Mouse (Mus musculus): ENCODE results near the gene Dnajc25. TPM values are rescaled to one million over a fixed set of nuclear protein-coding genes. Genes with fewer than 3 reads are reported as not detected.

The Dnajc25 gene
- 7.5 and 14.4 TPM in 2 replicates for polyA plus RNA-seq (2015; fragmentation: Nextera tagmentation; extraction: Ambion mirVana)

GRCm38 (mm10) chr4:58994762-58995161 lies at the start of gene Dnajc25:
Dnajc25 (plus strand) TSS chr4:58995062.
- ATAC-seq (ENCODE audit: low read depth), result no peak
- 61% methylated on average over 4 of the region's 4 CpGs for WGBS
- no peaks in the 10 kb centered on the region for H3K27me3 ChIP-seq (ENCODE audit: control insufficient read depth, insufficient read depth, low read depth, low read length)
- H3K27ac ChIP-seq (ENCODE audit: low read length), result no peak within 1 kb of the TSS
- no peaks in the 10 kb centered on the region for H3K9me3 ChIP-seq (ENCODE audit: control insufficient read depth, low read length)
- no peak within 1 kb of the TSS for H3K9ac ChIP-seq (ENCODE audit: low read length)
- no peak within 1 kb of the TSS for H3K4me2 ChIP-seq (ENCODE audit: low read depth, low read length)
- H3K4me3 ChIP-seq (ENCODE audit: low read length), result no peak within 1 kb of the TSS
- no peaks in the 10 kb centered on the region; the same call in 1 of the 2 replicates for H3K4me1 ChIP-seq (replicated peaks; ENCODE audit: control insufficient read depth, insufficient read depth, low read length)
- H3K36me3 ChIP-seq (ENCODE audit: control insufficient read depth, insufficient read depth, low read length), result no peaks in the 10 kb centered on the region

DNA sequence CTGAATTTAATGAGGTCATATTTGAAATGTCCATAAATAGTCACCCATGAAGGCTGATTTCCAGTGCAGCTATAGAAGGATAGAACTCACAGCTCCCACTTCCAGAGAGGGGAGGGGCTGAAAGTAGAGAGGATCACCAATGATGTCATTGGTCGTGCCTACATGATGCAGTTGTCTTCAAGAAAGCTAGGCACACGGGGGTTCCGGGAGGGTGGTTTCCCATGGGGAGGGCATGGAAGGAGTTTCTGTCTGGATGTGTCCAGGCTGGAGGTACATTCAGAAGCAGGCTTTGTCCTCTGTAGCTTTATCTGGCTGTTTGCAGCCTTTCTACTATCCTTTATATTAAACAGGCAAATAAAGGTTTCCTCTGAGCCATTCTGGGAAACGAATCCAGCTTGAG lies 46.5 kb upstream of the Dnajc25 start:
- no peak overlapping the region for H3K27ac ChIP-seq (ENCODE audit: low read length)
- 78% methylated on average over 4 of the region's 4 CpGs for WGBS
- H3K4me2 ChIP-seq (ENCODE audit: low read depth, low read length), result no peak overlapping the region
- no peak overlapping the region for H3K9ac ChIP-seq (ENCODE audit: low read length)
- H3K4me1 ChIP-seq (replicated peaks; ENCODE audit: control insufficient read depth, insufficient read depth, low read length), result no peaks in the 10 kb centered on the region
- no peaks in the 10 kb centered on the region for H3K9me3 ChIP-seq (ENCODE audit: control insufficient read depth, low read length)
- no peaks in the 10 kb centered on the region for H3K27me3 ChIP-seq (ENCODE audit: control insufficient read depth, insufficient read depth, low read depth, low read length)
- ATAC-seq (ENCODE audit: low read depth), result no peak
- no peak overlapping the region for H3K4me3 ChIP-seq (ENCODE audit: low read length)
- no peaks in the 10 kb centered on the region for H3K36me3 ChIP-seq (ENCODE audit: control insufficient read depth, insufficient read depth, low read length)

DNA sequence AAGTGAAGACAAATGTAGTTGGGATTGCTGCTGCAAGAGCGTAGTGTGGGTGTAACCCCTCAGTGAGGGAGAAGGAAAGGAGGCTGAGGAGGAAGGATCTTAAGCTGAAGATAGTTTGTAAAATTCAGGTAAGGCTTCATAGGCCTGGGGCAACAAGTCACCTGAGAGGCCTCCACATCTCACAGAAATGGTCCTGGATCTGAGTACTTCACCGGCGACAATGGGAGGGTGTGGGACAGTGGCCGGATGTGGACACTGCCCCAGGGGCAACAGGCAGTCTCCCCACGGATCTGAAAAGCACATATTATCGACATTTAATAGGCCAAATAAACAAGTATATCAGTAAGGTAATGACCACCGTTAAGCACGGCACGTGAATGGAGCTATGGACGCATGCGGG lies 42.2 kb upstream of the Dnajc25 start:
- 86% methylated on average over 11 of the region's 11 CpGs for WGBS
- H3K4me2 ChIP-seq (ENCODE audit: low read depth, low read length), result no peak overlapping the region
- H3K4me1 ChIP-seq (replicated peaks; ENCODE audit: control insufficient read depth, insufficient read depth, low read length), result no peaks in the 10 kb centered on the region
- H3K9me3 ChIP-seq (ENCODE audit: control insufficient read depth, low read length), result no peaks in the 10 kb centered on the region
- no peak for ATAC-seq (ENCODE audit: low read depth)
- no peak overlapping the region for H3K4me3 ChIP-seq (ENCODE audit: low read length)
- no peak overlapping the region for H3K27ac ChIP-seq (ENCODE audit: low read length)
- no peaks in the 10 kb centered on the region for H3K36me3 ChIP-seq (ENCODE audit: control insufficient read depth, insufficient read depth, low read length)
- no peaks in the 10 kb centered on the region for H3K27me3 ChIP-seq (ENCODE audit: control insufficient read depth, insufficient read depth, low read depth, low read length)
- H3K9ac ChIP-seq (ENCODE audit: low read length), result no peak overlapping the region

GRCm38 (mm10) chr4:58961719-58962118 lies 33.1 kb upstream of the Dnajc25 start:
- WGBS, result 87% methylated on average over 15 of the region's 15 CpGs
- H3K27me3 ChIP-seq (ENCODE audit: control insufficient read depth, insufficient read depth, low read depth, low read length), result no peaks in the 10 kb centered on the region
- H3K4me2 ChIP-seq (ENCODE audit: low read depth, low read length), result no peak overlapping the region

DNA sequence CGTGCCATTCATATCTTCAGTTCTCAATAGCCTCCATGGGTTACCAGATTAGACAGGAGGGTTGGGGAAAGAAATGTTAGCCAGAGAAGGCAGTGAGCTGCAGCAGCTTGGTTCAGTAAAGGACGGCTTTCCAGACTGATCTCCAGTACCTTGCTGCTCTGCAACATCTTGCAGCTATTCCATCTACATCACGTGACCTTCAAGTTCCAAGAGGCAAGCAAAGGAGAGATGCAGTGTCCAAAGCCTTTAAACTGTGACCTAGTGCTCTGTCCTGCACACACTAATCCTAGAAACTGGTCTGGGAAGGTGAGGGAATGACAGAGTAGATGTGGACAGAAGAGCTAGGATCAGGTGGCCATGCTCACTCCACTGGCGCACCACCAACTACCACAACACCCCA lies 31.6 kb upstream of the Dnajc25 start:
- no peak overlapping the region for H3K4me2 ChIP-seq (ENCODE audit: low read depth, low read length)
- H3K27ac ChIP-seq (ENCODE audit: low read length), result no peak overlapping the region
- ATAC-seq (ENCODE audit: low read depth), result no peak
- no peaks in the 10 kb centered on the region for H3K27me3 ChIP-seq (ENCODE audit: control insufficient read depth, insufficient read depth, low read depth, low read length)
- no peaks in the 10 kb centered on the region for H3K9me3 ChIP-seq (ENCODE audit: control insufficient read depth, low read length)
- no peak overlapping the region for H3K4me3 ChIP-seq (ENCODE audit: low read length)
- H3K36me3 ChIP-seq (ENCODE audit: control insufficient read depth, insufficient read depth, low read length), result no peaks in the 10 kb centered on the region
- WGBS, result 94% methylated on average over 4 of the region's 4 CpGs
- no peak overlapping the region for H3K9ac ChIP-seq (ENCODE audit: low read length)
- H3K4me1 ChIP-seq (replicated peaks; ENCODE audit: control insufficient read depth, insufficient read depth, low read length), result no peaks in the 10 kb centered on the region

More at GRCm38 (mm10) chr4:58961719-58962118, 33.1 kb upstream of the Dnajc25 start:
- H3K36me3 ChIP-seq (ENCODE audit: control insufficient read depth, insufficient read depth, low read length), result no peaks in the 10 kb centered on the region
- no peaks in the 10 kb centered on the region for H3K4me1 ChIP-seq (replicated peaks; ENCODE audit: control insufficient read depth, insufficient read depth, low read length)
- no peak overlapping the region for H3K4me3 ChIP-seq (ENCODE audit: low read length)
- no peak overlapping the region for H3K9ac ChIP-seq (ENCODE audit: low read length)
- no peaks in the 10 kb centered on the region for H3K9me3 ChIP-seq (ENCODE audit: control insufficient read depth, low read length)
- no peak overlapping the region for H3K27ac ChIP-seq (ENCODE audit: low read length)
- no peak for ATAC-seq (ENCODE audit: low read depth)

DNA sequence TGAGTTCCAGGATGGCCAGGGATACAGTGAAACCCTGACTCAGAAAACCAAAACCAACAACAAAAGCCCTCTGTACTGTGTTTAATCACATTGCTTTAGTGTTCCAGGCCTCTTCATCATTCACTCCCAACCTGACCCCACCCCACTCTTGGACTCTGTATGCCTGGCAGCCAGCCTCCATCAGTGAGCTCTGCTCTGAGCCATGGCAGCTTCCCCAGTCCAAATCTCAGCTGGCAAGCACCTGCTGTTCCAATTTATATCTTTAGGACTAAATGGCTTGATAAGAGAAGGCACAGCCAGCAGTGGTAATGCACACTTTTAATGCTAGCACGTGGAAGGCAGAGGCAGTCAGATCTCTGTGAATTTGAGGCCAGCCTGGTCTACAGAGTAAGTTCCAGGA lies 29.7 kb upstream of the Dnajc25 start:
- no peak overlapping the region for H3K27ac ChIP-seq (ENCODE audit: low read length)
- H3K9ac ChIP-seq (ENCODE audit: low read length), result no peak overlapping the region
- no peaks in the 10 kb centered on the region for H3K9me3 ChIP-seq (ENCODE audit: control insufficient read depth, low read length)
- WGBS, result 73% methylated on average over 1 of the region's 1 CpGs
- no peaks in the 10 kb centered on the region for H3K4me1 ChIP-seq (replicated peaks; ENCODE audit: control insufficient read depth, insufficient read depth, low read length)
- H3K4me2 ChIP-seq (ENCODE audit: low read depth, low read length), result no peak overlapping the region
- H3K4me3 ChIP-seq (ENCODE audit: low read length), result no peak overlapping the region
- H3K36me3 ChIP-seq (ENCODE audit: control insufficient read depth, insufficient read depth, low read length), result no peaks in the 10 kb centered on the region
- no peaks in the 10 kb centered on the region for H3K27me3 ChIP-seq (ENCODE audit: control insufficient read depth, insufficient read depth, low read depth, low read length)
- no peak for ATAC-seq (ENCODE audit: low read depth)

GRCm38 (mm10) chr4:58970678-58971077 lies 24.2 kb upstream of the Dnajc25 start:
- Histone ChIP-seq H3K27ac (ENCODE audit: low read length) (no peak overlapping the region), H3K36me3 (ENCODE audit: control insufficient read depth, insufficient read depth, low read length) (peaks cover 11% of the 10 kb centered on the region; the same call in 1 of the 2 replicates), H3K4me3 (ENCODE audit: low read length) (no peak overlapping the region), H3K9me3 (ENCODE audit: control insufficient read depth, low read length) (no peaks in the 10 kb centered on the region), H3K27me3 (ENCODE audit: control insufficient read depth, insufficient read depth, low read depth, low read length) (no peaks in the 10 kb centered on the region), H3K4me1 (replicated peaks; ENCODE audit: control insufficient read depth, insufficient read depth, low read length) (no peaks in the 10 kb centered on the region), H3K4me2 (ENCODE audit: low read depth, low read length) (no peak overlapping the region), H3K9ac (ENCODE audit: low read length) (no peak overlapping the region)
- WGBS, result 86% methylated on average over 4 of the region's 4 CpGs
- ATAC-seq (ENCODE audit: low read depth), result no peak

GRCm38 (mm10) chr4:58975711-58976110 lies 19.2 kb upstream of the Dnajc25 start:
- H3K27me3 ChIP-seq (ENCODE audit: control insufficient read depth, insufficient read depth, low read depth, low read length), result no peaks in the 10 kb centered on the region
- H3K4me2 ChIP-seq (ENCODE audit: low read depth, low read length), result no peak overlapping the region
- no peak overlapping the region for H3K9ac ChIP-seq (ENCODE audit: low read length)
- no peak overlapping the region for H3K27ac ChIP-seq (ENCODE audit: low read length)
- WGBS, result 75% methylated on average over 5 of the region's 5 CpGs
- ATAC-seq (ENCODE audit: low read depth), result no peak
- no peaks in the 10 kb centered on the region for H3K4me1 ChIP-seq (replicated peaks; ENCODE audit: control insufficient read depth, insufficient read depth, low read length)
- H3K36me3 ChIP-seq (ENCODE audit: control insufficient read depth, insufficient read depth, low read length), result peaks cover 14% of the 10 kb centered on the region; the same call in 1 of the 2 replicates
- H3K4me3 ChIP-seq (ENCODE audit: low read length), result no peak overlapping the region
- no peaks in the 10 kb centered on the region for H3K9me3 ChIP-seq (ENCODE audit: control insufficient read depth, low read length)

GRCm38 (mm10) chr4:58981421-58981820 lies 13.4 kb upstream of the Dnajc25 start:
- Histone ChIP-seq H3K4me1 (replicated peaks; ENCODE audit: control insufficient read depth, insufficient read depth, low read length) (no peaks in the 10 kb centered on the region; the same call in 1 of the 2 replicates), H3K9ac (ENCODE audit: low read length) (no peak overlapping the region), H3K36me3 (ENCODE audit: control insufficient read depth, insufficient read depth, low read length) (peaks cover 2% of the 10 kb centered on the region; the same call in 1 of the 2 replicates), H3K4me3 (ENCODE audit: low read length) (no peak overlapping the region), H3K27me3 (ENCODE audit: control insufficient read depth, insufficient read depth, low read depth, low read length) (no peaks in the 10 kb centered on the region), H3K4me2 (ENCODE audit: low read depth, low read length) (no peak overlapping the region), H3K27ac (ENCODE audit: low read length) (no peak overlapping the region), H3K9me3 (ENCODE audit: control insufficient read depth, low read length) (no peaks in the 10 kb centered on the region)
- 75% methylated on average over 6 of the region's 6 CpGs for WGBS
- no peak for ATAC-seq (ENCODE audit: low read depth)

GRCm38 (mm10) chr4:58982806-58983205 lies 12.1 kb upstream of the Dnajc25 start:
- no peak overlapping the region for H3K27ac ChIP-seq (ENCODE audit: low read length)
- 83% methylated on average over 8 of the region's 8 CpGs for WGBS
- no peaks in the 10 kb centered on the region for H3K9me3 ChIP-seq (ENCODE audit: control insufficient read depth, low read length)
- peaks cover 2% of the 10 kb centered on the region; the same call in 1 of the 2 replicates for H3K36me3 ChIP-seq (ENCODE audit: control insufficient read depth, insufficient read depth, low read length)
- no peak overlapping the region for H3K9ac ChIP-seq (ENCODE audit: low read length)
- no peak overlapping the region for H3K4me3 ChIP-seq (ENCODE audit: low read length)
- peaks cover 8% of the 10 kb centered on the region for H3K4me1 ChIP-seq (replicated peaks; ENCODE audit: control insufficient read depth, insufficient read depth, low read length)
- H3K4me2 ChIP-seq (ENCODE audit: low read depth, low read length), result no peak overlapping the region
- no peaks in the 10 kb centered on the region for H3K27me3 ChIP-seq (ENCODE audit: control insufficient read depth, insufficient read depth, low read depth, low read length)
- no peak for ATAC-seq (ENCODE audit: low read depth)

Measured in lung, embryonic 16.5 days (tissue).